Mouse (Mus musculus) megakaryocyte, embryonic 14.5 days (primary cell): ENCODE results near the gene Zkscan17.

Source experiments
- FLI1 ChIP-seq: IDR thresholded peaks from 2 replicates; pipeline ENCODE4 v1.6.1; 2012; ENCODE audit warnings: low read length, inconsistent platforms, mixed read lengths
- GATA1 ChIP-seq: IDR thresholded peaks from 3 replicates; pipeline ENCODE4 v1.6.1; 2012; ENCODE audit warnings: mixed read lengths, low read length, inconsistent platforms, borderline replicate concordance

DNA sequence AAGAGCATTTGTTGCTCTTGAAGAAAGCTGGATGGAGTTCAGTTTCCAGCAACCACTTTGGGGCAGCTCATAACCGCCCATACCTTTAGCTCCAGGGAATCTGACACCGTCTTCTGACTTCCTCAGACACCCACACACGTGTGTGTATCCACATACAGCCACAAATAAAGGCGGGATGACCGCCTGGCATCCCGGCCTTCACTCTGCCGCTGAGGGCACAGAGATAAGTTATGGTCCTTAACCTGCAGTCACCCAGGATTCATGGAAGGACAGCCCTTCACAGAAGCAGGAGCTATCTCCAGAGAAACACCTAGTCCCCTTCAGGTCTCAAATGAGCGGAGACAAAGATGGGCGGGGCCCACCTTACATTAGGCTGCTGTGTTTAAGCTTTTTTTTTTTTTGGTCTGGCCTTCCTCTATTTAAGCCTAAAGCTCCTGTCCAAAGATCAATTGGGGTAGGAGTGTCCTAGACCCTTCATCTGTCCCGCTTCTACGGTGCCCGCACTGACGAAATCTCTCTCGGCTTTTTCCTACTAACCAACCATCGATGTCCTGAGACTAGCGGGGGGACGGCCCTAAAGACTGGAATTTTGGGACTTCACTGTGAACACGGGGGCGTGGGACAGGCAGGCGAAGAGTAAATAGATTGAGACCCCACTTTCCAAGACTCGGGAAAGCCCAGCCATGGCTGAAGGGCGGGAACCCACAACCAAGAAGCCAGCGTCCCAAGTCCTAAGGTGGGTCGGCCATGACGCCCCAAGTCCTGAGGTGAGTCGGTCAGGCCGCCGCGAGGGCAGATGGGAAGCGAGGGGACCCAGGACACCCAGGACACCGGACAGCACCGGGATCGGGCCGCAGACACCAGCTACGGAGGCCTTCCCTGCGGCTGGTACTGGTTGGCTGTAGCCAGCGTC lies 54.9 kb downstream of the Zkscan17 start:
- TF ChIP-seq GATA1 (no peak), FLI1 (no peak)
